Mouse (Mus musculus): Measurements from ENCODE around the gene Lgals8. TPM values are rescaled to one million over a fixed set of nuclear protein-coding genes. Genes with fewer than 3 reads are reported as not detected.

Gene Lgals8
- polyA plus RNA-seq, 1 experiment from 2014 or later: 21.4 TPM

DNA sequence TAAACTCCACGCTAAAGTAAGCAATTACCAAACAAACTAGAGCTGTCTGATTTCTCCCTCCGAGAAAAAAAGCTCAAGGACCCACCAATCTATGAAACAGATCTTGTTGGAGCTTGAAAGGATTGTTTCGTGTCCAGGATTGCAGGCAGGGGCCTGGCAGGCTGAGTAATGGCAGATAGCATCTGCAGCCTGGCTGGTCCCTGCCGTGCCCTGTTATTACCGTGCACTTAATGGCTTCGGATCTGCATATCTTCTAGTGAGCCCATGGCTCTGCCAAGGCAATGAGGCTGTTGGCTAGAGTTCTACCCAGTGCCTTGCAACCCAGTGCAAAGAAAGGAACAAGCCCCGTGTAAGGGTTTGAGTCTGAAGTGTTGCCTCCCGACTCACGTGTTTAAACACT lies 30.0 kb upstream of the Lgals8 start:
- no peaks in the 10 kb centered on the region for H3K36me3 ChIP-seq (ENCODE audit: control insufficient read depth, insufficient read depth, low read length)
- ATAC-seq (ENCODE audit: low read depth): no peak
- no peaks in the 10 kb centered on the region for H3K9me3 ChIP-seq (ENCODE audit: control insufficient read depth, low read length)
- H3K4me2 ChIP-seq (ENCODE audit: low read depth, low read length): no peak overlapping the region
- no peaks in the 10 kb centered on the region for H3K4me1 ChIP-seq (ENCODE audit: control insufficient read depth, insufficient read depth, low read length)
- no peak overlapping the region for H3K27ac ChIP-seq (ENCODE audit: low read depth, low read length)
- no peaks in the 10 kb centered on the region for H3K27me3 ChIP-seq (ENCODE audit: control insufficient read depth, insufficient read depth, low read length)
- 82% methylated on average over 9 of the region's 9 CpGs for WGBS
- no peak overlapping the region for H3K4me3 ChIP-seq (ENCODE audit: low read depth, low read length)
- no peak overlapping the region; the same call in 1 of the 2 replicates for H3K9ac ChIP-seq (replicated peaks; ENCODE audit: low read depth, low read length)

DNA sequence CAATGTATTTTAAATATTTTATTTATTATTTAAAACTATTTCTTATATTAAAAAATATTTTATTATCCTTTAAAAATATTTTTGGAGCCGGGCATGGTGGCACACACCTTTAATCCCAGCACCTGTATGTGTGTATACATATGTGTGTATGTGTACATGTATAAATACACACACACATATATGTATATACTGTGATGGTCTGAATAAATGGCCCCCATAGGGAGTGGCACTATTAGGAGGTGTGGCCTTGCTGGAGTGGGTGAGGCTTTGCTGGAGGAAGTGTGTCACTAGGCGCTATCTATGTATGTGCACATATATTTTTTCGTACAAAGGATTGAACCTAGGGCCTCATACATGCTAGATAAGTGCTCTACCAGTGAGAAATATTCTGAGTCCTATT lies 27.8 kb upstream of the Lgals8 start:
- Histone ChIP-seq H3K9ac (replicated peaks; ENCODE audit: low read depth, low read length) (no peak overlapping the region), H3K27me3 (ENCODE audit: control insufficient read depth, insufficient read depth, low read length) (no peaks in the 10 kb centered on the region), H3K9me3 (ENCODE audit: control insufficient read depth, low read length) (no peaks in the 10 kb centered on the region), H3K4me2 (ENCODE audit: low read depth, low read length) (no peak overlapping the region), H3K27ac (ENCODE audit: low read depth, low read length) (no peak overlapping the region), H3K36me3 (ENCODE audit: control insufficient read depth, insufficient read depth, low read length) (no peaks in the 10 kb centered on the region), H3K4me3 (ENCODE audit: low read depth, low read length) (no peak overlapping the region), H3K4me1 (ENCODE audit: control insufficient read depth, insufficient read depth, low read length) (no peaks in the 10 kb centered on the region)
- no peak for ATAC-seq (ENCODE audit: low read depth)
- 95% methylated on average over 3 of the region's 3 CpGs for WGBS

DNA sequence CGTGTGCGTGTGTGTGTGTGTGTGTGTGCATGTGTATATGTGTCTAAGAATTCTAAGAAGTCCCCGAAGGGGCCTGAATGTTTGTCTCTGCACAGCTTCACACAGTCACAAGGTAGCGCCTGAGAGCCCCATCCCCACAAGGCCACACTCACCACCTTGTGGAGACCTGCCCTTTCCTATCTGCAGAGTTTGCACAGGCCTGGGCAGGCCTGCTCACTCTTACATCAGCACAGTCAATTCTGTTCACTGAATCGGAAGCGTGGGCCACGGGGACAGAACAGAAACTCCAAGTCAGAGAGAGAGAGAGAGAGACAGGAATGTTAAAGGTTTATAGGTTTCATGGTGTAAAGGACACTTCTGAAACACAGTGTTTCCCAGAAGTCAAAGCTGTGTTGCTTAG lies 20.9 kb upstream of the Lgals8 start:
- Histone ChIP-seq H3K4me2 (ENCODE audit: low read depth, low read length) (no peak overlapping the region), H3K36me3 (ENCODE audit: control insufficient read depth, insufficient read depth, low read length) (no peaks in the 10 kb centered on the region), H3K9ac (replicated peaks; ENCODE audit: low read depth, low read length) (no peak overlapping the region), H3K4me1 (ENCODE audit: control insufficient read depth, insufficient read depth, low read length) (no peaks in the 10 kb centered on the region), H3K9me3 (ENCODE audit: control insufficient read depth, low read length) (no peaks in the 10 kb centered on the region), H3K27ac (ENCODE audit: low read depth, low read length) (no peak overlapping the region), H3K4me3 (ENCODE audit: low read depth, low read length) (no peak overlapping the region), H3K27me3 (ENCODE audit: control insufficient read depth, insufficient read depth, low read length) (no peaks in the 10 kb centered on the region)
- 84% methylated on average over 7 of the region's 7 CpGs for WGBS
- ATAC-seq (ENCODE audit: low read depth): 0 out of 2 replicates have a peak, but pooled peaks have one; percentile 31

DNA sequence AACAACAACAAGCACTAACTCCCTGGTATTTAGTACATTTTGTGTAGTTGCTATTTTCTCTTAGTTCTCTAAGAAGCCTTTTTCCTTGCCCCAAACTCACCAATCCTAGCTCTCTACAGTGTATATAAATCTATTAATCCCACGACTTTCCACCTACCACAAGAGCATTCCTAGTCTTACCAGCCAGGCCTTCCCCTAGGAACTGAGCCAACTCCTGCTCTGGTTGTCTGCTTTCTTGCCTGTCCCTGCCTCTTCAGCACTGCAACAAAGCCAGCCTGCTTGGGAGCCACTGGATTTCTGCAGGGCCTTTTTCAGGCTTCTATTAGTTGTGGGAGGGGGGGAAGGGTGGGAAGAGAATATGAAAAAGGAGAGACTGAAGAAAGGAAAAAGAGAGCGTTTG lies 20.5 kb upstream of the Lgals8 start:
- no peak for ATAC-seq (ENCODE audit: low read depth)
- H3K27ac ChIP-seq (ENCODE audit: low read depth, low read length): no peak overlapping the region
- H3K27me3 ChIP-seq (ENCODE audit: control insufficient read depth, insufficient read depth, low read length): no peaks in the 10 kb centered on the region
- no peak overlapping the region for H3K4me3 ChIP-seq (ENCODE audit: low read depth, low read length)
- WGBS: 79% methylated on average over 2 of the region's 2 CpGs
- H3K4me1 ChIP-seq (ENCODE audit: control insufficient read depth, insufficient read depth, low read length): no peaks in the 10 kb centered on the region
- H3K9ac ChIP-seq (replicated peaks; ENCODE audit: low read depth, low read length): no peak overlapping the region
- no peak overlapping the region for H3K4me2 ChIP-seq (ENCODE audit: low read depth, low read length)
- no peaks in the 10 kb centered on the region for H3K9me3 ChIP-seq (ENCODE audit: control insufficient read depth, low read length)
- no peaks in the 10 kb centered on the region for H3K36me3 ChIP-seq (ENCODE audit: control insufficient read depth, insufficient read depth, low read length)

GRCm38 (mm10) chr13:12479802-12480201 lies 15.1 kb upstream of the Lgals8 start:
- Histone ChIP-seq H3K36me3 (ENCODE audit: control insufficient read depth, insufficient read depth, low read length) (no peaks in the 10 kb centered on the region), H3K9me3 (ENCODE audit: control insufficient read depth, low read length) (no peaks in the 10 kb centered on the region), H3K27ac (ENCODE audit: low read depth, low read length) (no peak overlapping the region), H3K9ac (replicated peaks; ENCODE audit: low read depth, low read length) (no peak overlapping the region), H3K4me2 (ENCODE audit: low read depth, low read length) (no peak overlapping the region), H3K4me3 (ENCODE audit: low read depth, low read length) (no peak overlapping the region), H3K4me1 (ENCODE audit: control insufficient read depth, insufficient read depth, low read length) (no peaks in the 10 kb centered on the region), H3K27me3 (ENCODE audit: control insufficient read depth, insufficient read depth, low read length) (no peaks in the 10 kb centered on the region)
- ATAC-seq (ENCODE audit: low read depth): no peak
- WGBS: 79% methylated on average over 6 of the region's 6 CpGs

- no peaks in the 10 kb centered on the region for H3K9me3 ChIP-seq (ENCODE audit: control insufficient read depth, low read length)
- H3K27ac ChIP-seq (ENCODE audit: low read depth, low read length): no peak overlapping the region
- no peaks in the 10 kb centered on the region for H3K27me3 ChIP-seq (ENCODE audit: control insufficient read depth, insufficient read depth, low read length)
- H3K9ac ChIP-seq (replicated peaks; ENCODE audit: low read depth, low read length): no peak overlapping the region
- H3K4me2 ChIP-seq (ENCODE audit: low read depth, low read length): no peak overlapping the region
- ATAC-seq (ENCODE audit: low read depth): no peak
- no peak overlapping the region for H3K4me3 ChIP-seq (ENCODE audit: low read depth, low read length)
- 85% methylated on average over 15 of the region's 15 CpGs for WGBS
- no peaks in the 10 kb centered on the region for H3K36me3 ChIP-seq (ENCODE audit: control insufficient read depth, insufficient read depth, low read length)
- no peaks in the 10 kb centered on the region for H3K4me1 ChIP-seq (ENCODE audit: control insufficient read depth, insufficient read depth, low read length)
Observed at GRCm38 (mm10) chr13:12478301-12478700, 13.6 kb upstream of the Lgals8 start.

DNA sequence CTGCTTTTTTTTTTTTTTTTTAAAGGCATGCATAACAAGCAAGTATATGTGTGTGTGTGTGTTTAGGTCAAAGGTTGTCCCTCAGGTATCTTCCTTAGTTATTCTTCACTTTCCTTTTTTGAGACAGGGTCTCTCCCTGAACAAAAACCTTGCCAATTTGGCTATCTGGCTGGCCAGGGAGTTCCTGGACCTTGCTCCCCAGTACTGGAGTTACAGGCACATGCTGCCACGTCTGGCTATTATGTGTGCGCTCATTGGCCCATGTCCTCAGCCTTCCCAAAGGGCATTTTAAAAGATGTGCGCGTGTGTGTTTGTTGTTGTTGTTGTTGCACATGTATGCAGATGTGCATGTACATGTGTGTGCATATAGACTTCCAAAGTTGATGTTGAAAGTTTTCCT lies 12.1 kb upstream of the Lgals8 start:
- Histone ChIP-seq H3K4me1 (ENCODE audit: control insufficient read depth, insufficient read depth, low read length) (no peaks in the 10 kb centered on the region), H3K4me3 (ENCODE audit: low read depth, low read length) (no peak overlapping the region), H3K4me2 (ENCODE audit: low read depth, low read length) (no peak overlapping the region), H3K27ac (ENCODE audit: low read depth, low read length) (no peak overlapping the region), H3K27me3 (ENCODE audit: control insufficient read depth, insufficient read depth, low read length) (no peaks in the 10 kb centered on the region), H3K36me3 (ENCODE audit: control insufficient read depth, insufficient read depth, low read length) (no peaks in the 10 kb centered on the region), H3K9me3 (ENCODE audit: control insufficient read depth, low read length) (no peaks in the 10 kb centered on the region), H3K9ac (replicated peaks; ENCODE audit: low read depth, low read length) (no peak overlapping the region)
- ATAC-seq (ENCODE audit: low read depth): no peak
- WGBS: 95% methylated on average over 4 of the region's 4 CpGs

DNA sequence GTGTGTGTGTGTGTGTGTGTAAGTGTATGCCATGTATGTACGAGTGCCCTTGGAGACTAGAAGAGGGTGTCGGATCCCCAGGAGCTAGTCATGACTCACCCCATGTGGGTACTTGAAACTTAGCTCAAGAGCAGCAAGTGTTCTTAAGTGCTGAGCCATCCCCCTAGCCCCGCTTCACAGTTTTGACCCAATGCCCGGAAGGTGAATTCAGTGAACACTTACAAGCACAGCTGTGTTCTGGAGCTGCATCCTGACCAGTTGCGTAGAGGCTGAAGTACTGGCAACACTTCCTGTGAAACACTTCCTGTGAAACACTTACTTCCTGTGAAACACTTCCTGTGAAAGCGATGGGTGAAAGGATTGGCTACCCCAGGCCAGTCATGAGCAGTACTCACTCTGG lies 10.5 kb upstream of the Lgals8 start:
- no peaks in the 10 kb centered on the region for H3K4me1 ChIP-seq (ENCODE audit: control insufficient read depth, insufficient read depth, low read length)
- no peak overlapping the region for H3K4me3 ChIP-seq (ENCODE audit: low read depth, low read length)
- no peaks in the 10 kb centered on the region for H3K27me3 ChIP-seq (ENCODE audit: control insufficient read depth, insufficient read depth, low read length)
- no peak overlapping the region for H3K27ac ChIP-seq (ENCODE audit: low read depth, low read length)
- no peak overlapping the region for H3K4me2 ChIP-seq (ENCODE audit: low read depth, low read length)
- H3K9ac ChIP-seq (replicated peaks; ENCODE audit: low read depth, low read length): no peak overlapping the region
- 92% methylated on average over 6 of the region's 6 CpGs for WGBS
- H3K36me3 ChIP-seq (ENCODE audit: control insufficient read depth, insufficient read depth, low read length): no peaks in the 10 kb centered on the region
- no peak for ATAC-seq (ENCODE audit: low read depth)
- no peaks in the 10 kb centered on the region for H3K9me3 ChIP-seq (ENCODE audit: control insufficient read depth, low read length)

GRCm38 (mm10) chr13:12473724-12474378 lies 9.1 kb upstream of the Lgals8 start:
- H3K9me3 ChIP-seq (ENCODE audit: control insufficient read depth, low read length): no peaks in the 10 kb centered on the region
- no peak overlapping the region for H3K4me3 ChIP-seq (ENCODE audit: low read depth, low read length)
- H3K9ac ChIP-seq (replicated peaks; ENCODE audit: low read depth, low read length): no peak overlapping the region
- H3K4me2 ChIP-seq (ENCODE audit: low read depth, low read length): no peak overlapping the region
- no peaks in the 10 kb centered on the region for H3K4me1 ChIP-seq (ENCODE audit: control insufficient read depth, insufficient read depth, low read length)
- H3K27ac ChIP-seq (ENCODE audit: low read depth, low read length): no peak overlapping the region
- 42% methylated on average over 8 of the region's 8 CpGs for WGBS
- no peaks in the 10 kb centered on the region for H3K27me3 ChIP-seq (ENCODE audit: control insufficient read depth, insufficient read depth, low read length)
- peak; percentile 86 for ATAC-seq (ENCODE audit: low read depth)
- H3K36me3 ChIP-seq (ENCODE audit: control insufficient read depth, insufficient read depth, low read length): no peaks in the 10 kb centered on the region
